Mouse (Mus musculus) c-Kit-positive CD71-positive TER-119-negative erythroid progenitor cells, embryonic 14.5 days (primary cell): ENCODE measurements around the gene Tomt.

ENCODE experiments used
- DNase-seq: peaks from one replicate; pipeline ENCODE4 v3.0.0-alpha.2; 2013; ENCODE audit warnings: low read depth

Gene Tomt

GRCm38 (mm10) chr7:101901969-101902368 is 4.2 kb downstream of the Tomt start:
- no peak for DNase-seq

GRCm38 (mm10) chr7:101900331-101901097 is 5.6 kb downstream of the Tomt start:
- DNase-seq, result no peak

GRCm38 (mm10) chr7:101896104-101897066 is 9.8 kb downstream of the Tomt start:
- peak; percentile 97 for DNase-seq

- DNase-seq, result no peak
Observed at GRCm38 (mm10) chr7:101895695-101896094, 10.5 kb downstream of the Tomt start.

- DNase-seq, result no peak
Observed at GRCm38 (mm10) chr7:101888460-101888859, 17.7 kb downstream of the Tomt start.

GRCm38 (mm10) chr7:101886274-101886673 is 19.9 kb downstream of the Tomt start:
- no peak for DNase-seq

- no peak for DNase-seq
Observed at GRCm38 (mm10) chr7:101884160-101884559, 22.0 kb downstream of the Tomt start.

GRCm38 (mm10) chr7:101882413-101883154 is 23.6 kb downstream of the Tomt start:
- no peak for DNase-seq

GRCm38 (mm10) chr7:101880855-101881254 is 25.3 kb downstream of the Tomt start:
- DNase-seq, result no peak

- DNase-seq, result no peak
Observed at GRCm38 (mm10) chr7:101875978-101876377, 30.2 kb downstream of the Tomt start.

- DNase-seq, result no peak
Observed at GRCm38 (mm10) chr7:101871296-101871695, 34.9 kb downstream of the Tomt start.

- no peak for DNase-seq
Observed at GRCm38 (mm10) chr7:101870629-101871028, 35.5 kb downstream of the Tomt start, which contains the start of gene Folr1. Folr1 (minus strand) TSS chr7:101870788.

- no peak for DNase-seq
Observed at GRCm38 (mm10) chr7:101869163-101869500, 37.0 kb downstream of the Tomt start.

- no peak for DNase-seq
Observed at GRCm38 (mm10) chr7:101868241-101869162, 37.7 kb downstream of the Tomt start.

GRCm38 (mm10) chr7:101867482-101867881 is 38.7 kb downstream of the Tomt start:
- DNase-seq, result no peak

GRCm38 (mm10) chr7:101866491-101867265 is 39.5 kb downstream of the Tomt start:
- DNase-seq, result no peak

- no peak for DNase-seq
Observed at GRCm38 (mm10) chr7:101863415-101863814, 42.7 kb downstream of the Tomt start, which contains the start of gene Anapc15. Anapc15 (plus strand) TSS chr7:101863715.

GRCm38 (mm10) chr7:101862291-101862690 is 43.9 kb downstream of the Tomt start:
- no peak for DNase-seq

GRCm38 (mm10) chr7:101860978-101861377 is 45.2 kb downstream of the Tomt start:
- DNase-seq, result no peak

GRCm38 (mm10) chr7:101858362-101858761 is 47.8 kb downstream of the Tomt start:
- DNase-seq, result no peak
